Mouse (Mus musculus): Measurements from ENCODE around the gene Dhfr.

GRCm38 (mm10) chr13:92339787-92340186, 14.7 kb upstream of the Dhfr start:
- no peak for TF ChIP-seq CTCF (IDR thresholded peaks at IDR 0.05; ENCODE audit: borderline replicate concordance, extremely low read depth, insufficient read depth, insufficient read length)
- TF ChIP-seq POLR2A (IDR thresholded peaks at IDR 0.05; ENCODE audit: borderline replicate concordance, extremely low read depth, insufficient read depth, insufficient read length, poor library complexity, severe bottlenecking), result no peak
